Mouse (Mus musculus): ENCODE measurements around the gene Cdk2ap2. TPM values are rescaled to one million over a fixed set of nuclear protein-coding genes. Genes with fewer than 3 reads are reported as not detected.
"Not testable (repeated sequence)": the region's sequence is repeated elsewhere in the genome, so short reads cannot be mapped to it uniquely, and the experiment has no call there.

Gene Cdk2ap2
- polyA plus RNA-seq (2012; rRNA removed) (52.5 and 64.8 TPM in 2 replicates), polyA plus RNA-seq (2014; fragmentation: Nextera tagmentation; extraction: Ambion mirVana) (99.9 and 101 TPM in 2 replicates)

DNA sequence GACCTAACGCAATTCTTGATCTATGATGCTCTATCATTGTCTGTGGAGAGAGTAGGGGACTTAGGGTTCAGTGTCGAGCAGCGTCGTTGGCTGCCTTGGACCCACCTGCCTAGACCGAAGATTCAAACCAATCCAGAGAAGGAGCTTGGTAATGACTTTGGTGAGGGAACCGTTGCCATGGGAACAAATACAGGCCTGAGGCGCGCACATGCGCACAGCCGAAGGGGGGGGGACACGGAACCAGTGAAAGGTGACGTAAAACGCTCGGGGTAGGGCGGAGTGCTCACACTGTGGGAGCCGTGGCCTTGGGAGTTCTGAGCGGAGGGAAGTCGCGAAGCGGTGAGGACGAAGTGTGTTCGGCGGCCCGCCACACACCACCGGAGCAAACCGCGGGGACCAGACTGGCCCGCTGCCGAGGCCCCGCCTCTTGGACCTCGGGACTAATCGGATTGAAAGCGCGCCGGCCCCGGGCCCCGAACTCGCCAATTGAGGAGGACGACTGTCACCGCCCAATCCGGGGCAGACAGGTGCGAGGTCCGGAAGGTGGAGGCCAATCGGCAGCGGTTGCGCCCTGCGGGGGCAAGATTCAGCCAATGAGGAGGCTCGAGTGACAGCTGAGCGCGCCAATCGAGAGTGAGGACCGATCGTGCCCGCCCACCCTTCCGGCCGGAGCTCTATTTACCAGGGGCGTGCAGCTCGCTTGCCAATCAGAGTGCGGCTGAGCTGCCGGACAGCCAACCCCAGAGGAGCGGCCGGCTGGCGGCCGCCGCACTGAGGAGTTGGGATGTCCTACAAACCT is at the start of gene Cdk2ap2:
Cdk2ap2 (plus strand) TSS at position 541 of the 799 bp plus-strand sequence.
- H3K9me3 ChIP-seq (ENCODE audit: control insufficient read depth, low read length) = no peaks in the 10 kb centered on the region
- H3K27ac ChIP-seq = peak within 1 kb of the TSS; percentile 98
- peak within 1 kb of the TSS; percentile 67 to 79 for H3K4me3 ChIP-seq (ENCODE audit: insufficient read depth in 1 of 2, low read depth in 2 of 2, low read length in 2 of 2)
- ATAC-seq (ENCODE audit: insufficient read depth) (peak; percentile 91), DNase-seq (ENCODE audit: low read depth in 3 of 3, low spot score in 3 of 3) (peak; percentile 98)
- H3K36me3 ChIP-seq (replicated peaks; ENCODE audit: control insufficient read depth, insufficient read depth, low read depth) = no peaks in the 10 kb centered on the region
- H3K27me3 ChIP-seq (ENCODE audit: control insufficient read depth, insufficient read depth, low read length) = peaks cover 20% of the 10 kb centered on the region
- H3K9ac ChIP-seq (replicated peaks) = peak within 1 kb of the TSS; percentile 84
- TF ChIP-seq EP300 (IDR thresholded peaks at IDR 0.05; ENCODE audit: low read depth) (peak; percentile 61; the same call in 1 of the 2 replicates), CTCF (IDR thresholded peaks at IDR 0.05; ENCODE audit: low read depth) (no peak)
- WGBS (ENCODE audit: insufficient replicate concordance) = under 1% methylated on average over 65 of the region's 65 CpGs
- peak within 1 kb of the TSS; percentile 98 for H3K4me2 ChIP-seq (ENCODE audit: low read depth)
- peaks cover 27 to 29% of the 10 kb centered on the region in 2 experiments for H3K4me1 ChIP-seq (replicated peaks; ENCODE audit: control insufficient read depth in 2 of 2, insufficient read depth in 2 of 2, low read length in 1 of 2)

DNA sequence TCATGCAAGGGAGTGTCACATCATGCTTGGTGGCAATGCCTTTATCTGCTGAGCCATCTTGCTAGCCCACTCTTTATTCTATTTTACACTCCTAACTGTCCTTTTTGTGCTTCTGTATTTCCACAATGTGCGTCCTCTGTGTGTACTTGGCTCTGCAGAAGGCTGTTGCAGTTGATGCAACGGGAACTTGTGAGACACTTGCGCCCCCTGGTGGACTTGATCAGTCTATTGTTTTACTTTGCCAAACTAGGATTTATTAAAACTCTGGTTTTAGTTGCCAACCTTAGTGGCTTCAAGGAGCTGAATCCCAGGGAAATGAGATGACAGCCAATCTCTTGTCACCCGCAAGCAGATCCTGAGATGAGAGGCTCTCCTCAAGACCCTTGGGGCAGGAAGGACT is 49.1 kb upstream of the Cdk2ap2 start:
- Histone ChIP-seq H3K4me3 (ENCODE audit: insufficient read depth in 1 of 2, low read depth in 2 of 2, low read length in 2 of 2) (0 out of 4 replicates have a peak overlapping the region, but pooled peaks of 1 of the 2 experiments have one; percentile 1), H3K4me1 (replicated peaks; ENCODE audit: control insufficient read depth in 2 of 2, insufficient read depth in 2 of 2, low read length in 1 of 2) (peaks cover 25 to 42% of the 10 kb centered on the region in 2 experiments)
- ATAC-seq (ENCODE audit: insufficient read depth) = no peak

DNA sequence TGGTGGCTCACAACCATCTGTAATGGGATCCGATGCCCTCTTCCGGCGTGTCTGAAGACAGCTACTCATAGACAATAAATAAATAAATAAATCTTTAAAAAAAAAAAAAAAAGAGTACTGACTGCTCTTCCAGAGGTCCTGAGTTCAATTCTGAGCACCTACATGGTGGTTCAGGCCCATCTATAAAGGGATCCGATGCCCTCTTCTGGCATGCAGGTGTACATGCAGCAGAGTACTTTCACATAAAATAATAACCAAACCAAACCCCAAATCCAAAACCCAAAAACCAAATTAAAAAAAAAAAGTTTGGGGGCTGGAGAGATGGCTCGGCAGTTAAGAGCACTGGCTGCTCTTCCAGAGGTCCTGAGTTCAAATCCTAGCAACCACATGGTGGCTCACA is 47.9 kb upstream of the Cdk2ap2 start:
- ATAC-seq (ENCODE audit: insufficient read depth); DNase-seq (ENCODE audit: low read depth in 3 of 3, low spot score in 3 of 3): not testable (repeated sequence)
- peaks cover 25 to 35% of the 10 kb centered on the region in 2 experiments for H3K4me1 ChIP-seq (replicated peaks; ENCODE audit: control insufficient read depth in 2 of 2, insufficient read depth in 2 of 2, low read length in 1 of 2)

More for the DNA sequence above, 49.1 kb upstream of the Cdk2ap2 start:
- peak; percentile 91 for TF ChIP-seq CTCF (IDR thresholded peaks at IDR 0.05; ENCODE audit: low read depth)
- no peak for TF ChIP-seq EP300 (IDR thresholded peaks at IDR 0.05; ENCODE audit: low read depth)
- DNase-seq (ENCODE audit: low read depth in 3 of 3, low spot score in 3 of 3) = peak; percentile 71 to 76 (median 75)
- Histone ChIP-seq H3K27ac (peak overlapping the region; percentile 96; the same call in 1 of the 2 replicates), H3K4me2 (ENCODE audit: low read depth) (peak overlapping the region; percentile 70), H3K36me3 (replicated peaks; ENCODE audit: control insufficient read depth, insufficient read depth, low read depth) (no peaks in the 10 kb centered on the region), H3K27me3 (ENCODE audit: control insufficient read depth, insufficient read depth, low read length) (no peaks in the 10 kb centered on the region), H3K9ac (replicated peaks) (no peak overlapping the region), H3K9me3 (ENCODE audit: control insufficient read depth, low read length) (no peaks in the 10 kb centered on the region)
- 12% methylated on average over 4 of the region's 4 CpGs for WGBS (ENCODE audit: insufficient replicate concordance)

DNA sequence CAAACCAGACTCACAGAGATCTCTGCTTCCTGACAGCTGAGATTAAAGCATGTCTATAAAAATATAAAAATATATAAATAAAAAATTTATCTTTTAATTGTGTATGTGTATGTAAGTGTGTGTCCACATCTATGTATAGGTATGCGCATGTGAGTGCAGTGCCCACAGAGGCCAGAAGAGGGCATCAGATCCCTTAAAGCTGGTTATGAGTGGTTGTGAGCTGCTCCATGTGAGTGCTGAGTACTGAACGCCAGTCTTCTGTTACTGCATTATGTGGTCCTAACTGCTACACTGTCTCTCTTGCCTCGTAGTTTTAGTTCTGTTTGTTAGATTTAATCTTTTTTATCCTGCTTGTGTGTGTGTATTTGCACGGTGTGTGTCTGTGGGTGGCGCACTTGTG is 46.0 kb upstream of the Cdk2ap2 start:
- Histone ChIP-seq H3K4me1 (replicated peaks; ENCODE audit: control insufficient read depth in 2 of 2, insufficient read depth in 2 of 2, low read length in 1 of 2) (peaks cover 18 to 29% of the 10 kb centered on the region in 2 experiments), H3K9me3 (ENCODE audit: control insufficient read depth, low read length) (no peaks in the 10 kb centered on the region), H3K4me3 (ENCODE audit: insufficient read depth in 1 of 2, low read depth in 2 of 2, low read length in 2 of 2) (no peak overlapping the region), H3K4me2 (ENCODE audit: low read depth) (no peak overlapping the region), H3K27me3 (ENCODE audit: control insufficient read depth, insufficient read depth, low read length) (no peaks in the 10 kb centered on the region), H3K9ac (replicated peaks) (no peak overlapping the region), H3K36me3 (replicated peaks; ENCODE audit: control insufficient read depth, insufficient read depth, low read depth) (no peaks in the 10 kb centered on the region), H3K27ac (no peak overlapping the region)
- no peak for ATAC-seq (ENCODE audit: insufficient read depth)
- peak; percentile 65 for TF ChIP-seq CTCF (IDR thresholded peaks at IDR 0.05; ENCODE audit: low read depth)
- no peak for TF ChIP-seq EP300 (IDR thresholded peaks at IDR 0.05; ENCODE audit: low read depth)
- WGBS (ENCODE audit: insufficient replicate concordance) = 90% methylated on average over 5 of the region's 5 CpGs
- DNase-seq (ENCODE audit: low read depth in 3 of 3, low spot score in 3 of 3) = no peak

More for the DNA sequence above, 47.9 kb upstream of the Cdk2ap2 start:
- H3K4me2 ChIP-seq (ENCODE audit: low read depth); H3K9ac ChIP-seq (replicated peaks); H3K27ac ChIP-seq; H3K4me3 ChIP-seq (ENCODE audit: insufficient read depth in 1 of 2, low read depth in 2 of 2, low read length in 2 of 2); H3K27me3 ChIP-seq (ENCODE audit: control insufficient read depth, insufficient read depth, low read length); H3K36me3 ChIP-seq (replicated peaks; ENCODE audit: control insufficient read depth, insufficient read depth, low read depth); H3K9me3 ChIP-seq (ENCODE audit: control insufficient read depth, low read length): not testable (repeated sequence)
- WGBS (ENCODE audit: insufficient replicate concordance) = 75% methylated on average over 5 of the region's 5 CpGs
- peak; percentile 38; the same call in 1 of the 2 replicates for TF ChIP-seq CTCF (IDR thresholded peaks at IDR 0.05; ENCODE audit: low read depth)

All from liver, embryonic 14.5 days (tissue).